Mouse (Mus musculus): ENCODE measurements around the gene Tmc6. TPM values are rescaled to one million over a fixed set of nuclear protein-coding genes. Genes with fewer than 3 reads are reported as not detected.
A peak's percentile ranks its signal among the peaks of the same experiment; 100 is the strongest.

Tmc6 gene
- 78.2 and 118 TPM in 2 replicates for polyA plus RNA-seq (2012; ENCODE audit: insufficient read depth, low replicate concordance)

GRCm38 (mm10) chr11:117781993-117782704 lies at the start of gene Tmc6, which contains the start of gene Tmc8:
TSS of gene Tmc6 (minus strand) at chr11:117782198.
TSS of gene Tmc8 (plus strand) at chr11:117782076.
- peak within 1 kb of the TSS; percentile 97 for H3K4me3 ChIP-seq (replicated peaks)
- no peaks in the 10 kb centered on the region for H3K9me3 ChIP-seq
- no peak for TF ChIP-seq FLI1 (IDR thresholded peaks at IDR 0.05; ENCODE audit: low read length)
- no peak for TF ChIP-seq GATA1 (IDR thresholded peaks at IDR 0.05; ENCODE audit: borderline replicate concordance, low read length)
- H3K27me3 ChIP-seq (replicated peaks): no peaks in the 10 kb centered on the region
- H3K36me3 ChIP-seq (replicated peaks; ENCODE audit: low read length): peaks cover 57% of the 10 kb centered on the region
- peaks cover 90% of the 10 kb centered on the region for H3K4me1 ChIP-seq

DNA sequence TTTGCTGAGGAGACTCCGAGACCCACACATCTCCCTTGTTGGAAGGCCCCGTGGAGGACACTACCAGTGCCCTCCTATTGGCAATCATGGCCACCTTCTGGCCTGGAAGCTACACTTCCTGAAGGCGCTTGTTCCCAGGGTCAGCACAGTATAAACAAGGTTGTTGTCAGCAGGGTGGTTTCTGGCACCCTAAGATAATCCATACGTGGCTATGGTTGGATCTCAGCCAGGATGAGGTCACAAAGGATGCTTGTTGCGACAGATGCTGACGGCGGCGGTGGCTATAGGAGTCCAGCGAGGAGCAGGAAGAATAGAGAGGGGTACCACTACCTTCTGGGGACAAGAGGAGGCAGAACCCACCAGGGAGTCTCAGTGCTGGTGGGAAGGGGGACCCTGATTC lies 48.4 kb upstream of the Tmc6 start:
- Histone ChIP-seq H3K36me3 (replicated peaks; ENCODE audit: low read length) (no peaks in the 10 kb centered on the region), H3K27me3 (replicated peaks) (peaks cover 36% of the 10 kb centered on the region), H3K4me3 (replicated peaks) (peak overlapping the region; percentile 35), H3K9me3 (no peaks in the 10 kb centered on the region), H3K4me1 (peaks cover 91% of the 10 kb centered on the region)
- no peak for TF ChIP-seq FLI1 (IDR thresholded peaks at IDR 0.05; ENCODE audit: low read length)
- TF ChIP-seq GATA1 (IDR thresholded peaks at IDR 0.05; ENCODE audit: borderline replicate concordance, low read length): no peak

DNA sequence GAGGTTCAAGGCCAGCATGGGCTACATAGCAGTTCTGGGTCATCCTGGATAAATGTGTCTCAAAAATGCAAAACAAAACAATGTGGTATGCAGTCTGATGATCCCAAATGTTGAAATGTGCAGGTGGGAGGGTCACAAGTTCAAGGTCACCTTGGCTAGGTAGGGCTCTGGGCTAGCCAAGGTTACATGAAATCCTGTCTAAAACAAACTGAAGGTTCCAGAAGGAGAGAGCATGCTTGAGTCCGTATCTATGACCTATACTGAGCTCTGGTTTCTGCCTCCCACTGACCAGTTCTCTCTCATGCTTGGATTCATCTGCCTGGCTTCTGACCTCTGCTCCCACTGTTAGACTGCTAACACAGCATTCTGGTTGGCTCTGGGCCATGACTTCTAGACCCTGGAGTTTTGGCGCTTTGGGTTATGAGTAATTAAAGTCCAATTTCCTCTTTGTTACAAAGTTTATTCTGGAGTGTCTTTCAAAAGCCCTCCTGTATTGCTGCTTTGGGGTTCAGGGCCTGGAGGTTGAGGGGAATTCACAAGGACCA lies 47.7 kb upstream of the Tmc6 start:
- Histone ChIP-seq H3K4me1 (peaks cover 91% of the 10 kb centered on the region), H3K9me3 (no peaks in the 10 kb centered on the region), H3K4me3 (replicated peaks) (no peak overlapping the region), H3K36me3 (replicated peaks; ENCODE audit: low read length) (no peaks in the 10 kb centered on the region), H3K27me3 (replicated peaks) (peaks cover 30% of the 10 kb centered on the region)
- TF ChIP-seq FLI1 (IDR thresholded peaks at IDR 0.05; ENCODE audit: low read length): no peak
- TF ChIP-seq GATA1 (IDR thresholded peaks at IDR 0.05; ENCODE audit: borderline replicate concordance, low read length): no peak

- peaks cover 91% of the 10 kb centered on the region for H3K4me1 ChIP-seq
Observed at GRCm38 (mm10) chr11:117828888-117829604, 47.0 kb upstream of the Tmc6 start.

DNA sequence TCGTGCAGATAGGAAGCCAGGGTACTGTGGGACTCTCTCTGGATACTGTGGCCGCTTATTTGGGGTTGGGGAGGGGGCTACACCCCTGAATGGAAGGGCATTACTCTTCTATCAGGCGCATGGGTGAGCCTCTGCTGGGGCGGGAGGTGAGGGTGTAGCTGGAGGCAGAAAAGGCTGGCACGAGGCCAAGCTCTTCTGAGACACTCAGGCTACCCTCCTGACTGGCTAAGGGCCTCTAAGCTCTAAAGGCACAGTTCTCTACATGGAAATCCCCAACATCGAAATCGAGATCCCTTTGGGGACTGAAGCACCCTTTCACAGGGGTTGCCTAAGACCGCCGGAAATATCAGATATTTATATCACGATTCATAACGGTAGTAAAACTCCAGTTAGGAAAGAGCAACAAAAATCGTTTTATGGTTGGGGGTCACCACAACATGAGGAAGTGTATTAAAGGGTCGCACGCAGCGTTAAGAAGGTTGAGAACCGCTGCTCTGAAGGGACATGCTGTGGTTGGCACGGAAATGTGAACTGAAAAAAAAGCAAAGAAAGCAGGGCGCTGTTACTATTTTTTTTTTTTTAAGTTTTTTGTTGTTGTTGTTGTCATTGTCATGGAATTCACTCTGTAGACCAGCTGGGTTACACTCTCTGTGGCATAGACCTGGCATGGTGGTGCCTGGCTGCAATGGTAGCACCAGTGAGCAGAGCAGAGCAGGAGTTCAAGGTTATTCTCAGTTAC lies 46.3 kb upstream of the Tmc6 start:
- Histone ChIP-seq H3K36me3 (replicated peaks; ENCODE audit: low read length) (peaks cover 6% of the 10 kb centered on the region), H3K27me3 (replicated peaks) (peaks cover 30% of the 10 kb centered on the region), H3K9me3 (no peaks in the 10 kb centered on the region), H3K4me3 (replicated peaks) (peak overlapping the region; percentile 29), H3K4me1 (peaks cover 93% of the 10 kb centered on the region)
- TF ChIP-seq GATA1 (IDR thresholded peaks at IDR 0.05; ENCODE audit: borderline replicate concordance, low read length) (no peak), FLI1 (IDR thresholded peaks at IDR 0.05; ENCODE audit: low read length) (no peak)

More at GRCm38 (mm10) chr11:117828888-117829604, 47.0 kb upstream of the Tmc6 start:
- peak overlapping the region; percentile 42 for H3K4me3 ChIP-seq (replicated peaks)
- H3K36me3 ChIP-seq (replicated peaks; ENCODE audit: low read length): no peaks in the 10 kb centered on the region
- TF ChIP-seq GATA1 (IDR thresholded peaks at IDR 0.05; ENCODE audit: borderline replicate concordance, low read length) (no peak; the same call in 2 of the 3 replicates), FLI1 (IDR thresholded peaks at IDR 0.05; ENCODE audit: low read length) (no peak)
- peaks cover 30% of the 10 kb centered on the region for H3K27me3 ChIP-seq (replicated peaks)
- H3K9me3 ChIP-seq: no peaks in the 10 kb centered on the region

GRCm38 (mm10) chr11:117827386-117827785 lies 45.4 kb upstream of the Tmc6 start:
- peaks cover 94% of the 10 kb centered on the region for H3K4me1 ChIP-seq
- no peak overlapping the region for H3K4me3 ChIP-seq (replicated peaks)
- H3K36me3 ChIP-seq (replicated peaks; ENCODE audit: low read length): peaks cover 16% of the 10 kb centered on the region
- H3K27me3 ChIP-seq (replicated peaks): peaks cover 32% of the 10 kb centered on the region
- H3K9me3 ChIP-seq: no peaks in the 10 kb centered on the region
- no peak for TF ChIP-seq FLI1 (IDR thresholded peaks at IDR 0.05; ENCODE audit: low read length)
- no peak for TF ChIP-seq GATA1 (IDR thresholded peaks at IDR 0.05; ENCODE audit: borderline replicate concordance, low read length)

- H3K36me3 ChIP-seq (replicated peaks; ENCODE audit: low read length): peaks cover 20% of the 10 kb centered on the region
- TF ChIP-seq GATA1 (IDR thresholded peaks at IDR 0.05; ENCODE audit: borderline replicate concordance, low read length) (no peak), FLI1 (IDR thresholded peaks at IDR 0.05; ENCODE audit: low read length) (no peak)
- peaks cover 32% of the 10 kb centered on the region for H3K27me3 ChIP-seq (replicated peaks)
- peaks cover 92% of the 10 kb centered on the region for H3K4me1 ChIP-seq
- no peaks in the 10 kb centered on the region for H3K9me3 ChIP-seq
- H3K4me3 ChIP-seq (replicated peaks): no peak overlapping the region
Observed at GRCm38 (mm10) chr11:117826916-117827315, 44.9 kb upstream of the Tmc6 start.

DNA sequence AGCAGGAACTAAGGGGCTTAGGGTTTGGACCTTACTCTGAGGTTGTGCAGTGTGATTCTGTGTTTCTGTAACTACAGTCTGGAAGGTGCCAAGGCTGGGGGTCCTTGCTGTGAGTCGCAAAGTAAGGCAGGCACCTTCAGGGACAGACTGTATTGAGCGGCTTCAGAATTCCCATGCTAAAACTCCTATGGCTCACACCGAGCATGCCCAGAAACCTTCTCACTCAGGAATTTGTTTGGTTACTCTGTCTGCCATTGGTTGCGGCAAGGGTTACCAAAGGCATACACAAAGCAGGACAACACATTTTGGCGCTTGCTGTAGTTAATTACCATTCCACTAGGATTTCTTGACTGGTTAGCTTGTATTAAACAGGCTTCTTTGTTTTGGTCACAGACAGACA lies 44.2 kb upstream of the Tmc6 start:
- Histone ChIP-seq H3K9me3 (no peaks in the 10 kb centered on the region), H3K27me3 (replicated peaks) (peaks cover 32% of the 10 kb centered on the region), H3K4me1 (peaks cover 92% of the 10 kb centered on the region), H3K4me3 (replicated peaks) (no peak overlapping the region), H3K36me3 (replicated peaks; ENCODE audit: low read length) (peaks cover 28% of the 10 kb centered on the region)
- TF ChIP-seq FLI1 (IDR thresholded peaks at IDR 0.05; ENCODE audit: low read length): no peak
- no peak for TF ChIP-seq GATA1 (IDR thresholded peaks at IDR 0.05; ENCODE audit: borderline replicate concordance, low read length)

DNA sequence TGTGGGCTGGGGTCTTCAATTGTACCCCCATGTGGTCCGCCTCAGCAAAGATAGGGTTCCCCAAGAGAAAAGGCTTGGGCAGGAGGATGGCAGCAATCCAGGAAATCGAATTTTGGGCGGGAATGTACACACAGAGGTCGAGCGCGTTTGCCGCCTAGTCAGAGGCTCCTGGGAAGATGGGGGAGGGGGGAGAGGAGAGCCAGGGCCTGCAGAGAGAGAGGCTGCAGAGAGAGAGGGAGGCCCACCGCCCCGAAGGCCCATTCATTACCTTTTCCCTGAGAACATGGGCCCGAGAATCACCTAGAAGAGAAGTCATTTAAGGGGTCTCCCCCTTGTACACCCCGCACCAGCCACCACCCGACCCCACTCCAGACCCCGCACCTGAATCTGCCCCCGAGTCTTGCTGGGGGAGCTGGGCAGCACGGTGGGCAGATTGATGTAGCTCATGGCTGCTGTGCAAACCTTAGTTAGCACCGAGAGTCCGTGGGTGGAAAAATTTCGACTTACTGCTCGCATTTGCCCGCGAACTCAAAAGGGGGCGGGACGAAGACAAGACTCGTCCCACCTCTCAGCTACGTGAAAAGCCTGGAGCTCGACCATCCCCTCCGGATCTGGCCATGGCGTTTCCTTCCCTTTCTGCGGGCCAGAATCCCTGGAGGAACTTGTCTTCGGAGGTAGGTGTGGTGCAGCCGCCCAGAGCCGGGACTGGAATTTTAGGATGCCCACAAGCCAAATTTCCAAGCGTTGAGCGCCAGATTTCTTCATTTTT lies 43.5 kb upstream of the Tmc6 start, which contains the start of the genes Afmid and Tk1:
TSS of gene Afmid (plus strand) at position 592 of the 769 bp plus-strand sequence.
TSS of gene Tk1 (minus strand) at position 760 of the 769 bp plus-strand sequence.
- H3K4me1 ChIP-seq: peaks cover 88% of the 10 kb centered on the region
- peaks cover 33% of the 10 kb centered on the region for H3K36me3 ChIP-seq (replicated peaks; ENCODE audit: low read length)
- H3K4me3 ChIP-seq (replicated peaks): peak within 1 kb of the TSS; percentile 90
- peaks cover 29% of the 10 kb centered on the region for H3K27me3 ChIP-seq (replicated peaks)
- TF ChIP-seq GATA1 (IDR thresholded peaks at IDR 0.05; ENCODE audit: borderline replicate concordance, low read length) (no peak), FLI1 (IDR thresholded peaks at IDR 0.05; ENCODE audit: low read length) (no peak; the same call in 1 of the 2 replicates)
- H3K9me3 ChIP-seq: no peaks in the 10 kb centered on the region

Measured in megakaryocyte, embryonic 14.5 days (primary cell).